Mouse (Mus musculus) frontal cortex, postnatal 10 days (tissue): Measurements from ENCODE around the gene Tomm40l.

Experiments used
- DNase-seq, 2 experiments: peaks; one replicate each; pipeline ENCODE4 v3.0.0; 2022; ENCODE audit warnings: low spot score in 2 of 2, mixed read lengths in 1 of 2

The Tomm40l gene

GRCm38 (mm10) chr1:171222238-171223155, at the start of gene Tomm40l:
Gene Tomm40l (minus strand): TSS chr1:171222514.
- peak; percentile 91 to 97 for DNase-seq

DNA sequence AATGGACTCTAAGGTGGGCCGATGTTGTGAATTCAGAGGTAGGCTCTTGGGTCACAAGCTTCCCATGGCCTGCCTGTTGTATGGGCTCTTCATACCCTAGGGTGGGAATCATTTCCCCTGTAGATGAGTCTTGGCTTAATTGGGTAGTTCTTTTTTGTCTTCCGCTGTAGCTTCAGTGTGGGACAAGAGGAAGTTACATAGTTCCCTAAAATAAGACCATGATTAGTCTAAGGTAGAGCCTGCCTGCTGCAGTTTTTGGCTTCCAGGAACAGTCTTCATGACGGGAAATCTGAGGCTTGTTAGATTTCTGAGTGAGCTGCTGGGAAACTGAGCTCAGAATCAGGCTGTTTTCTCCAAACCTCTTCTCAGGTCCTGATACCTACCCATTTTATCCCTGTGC, 49.8 kb upstream of the Tomm40l start:
- no peak for DNase-seq

GRCm38 (mm10) chr1:171271622-171272021, 49.3 kb upstream of the Tomm40l start:
- no peak for DNase-seq

- no peak for DNase-seq
These were observed 48.9 kb upstream of the Tomm40l start for GRCm38 (mm10) chr1:171271196-171271595.

GRCm38 (mm10) chr1:171270573-171270900, 48.2 kb upstream of the Tomm40l start:
- DNase-seq: no peak

GRCm38 (mm10) chr1:171269848-171270572, 47.7 kb upstream of the Tomm40l start, which contains the start of gene B4galt3:
Gene B4galt3 (plus strand): TSS chr1:171270328.
- peak; percentile 87 to 94 for DNase-seq

GRCm38 (mm10) chr1:171268341-171268740, 46.0 kb upstream of the Tomm40l start:
- DNase-seq: no peak

DNA sequence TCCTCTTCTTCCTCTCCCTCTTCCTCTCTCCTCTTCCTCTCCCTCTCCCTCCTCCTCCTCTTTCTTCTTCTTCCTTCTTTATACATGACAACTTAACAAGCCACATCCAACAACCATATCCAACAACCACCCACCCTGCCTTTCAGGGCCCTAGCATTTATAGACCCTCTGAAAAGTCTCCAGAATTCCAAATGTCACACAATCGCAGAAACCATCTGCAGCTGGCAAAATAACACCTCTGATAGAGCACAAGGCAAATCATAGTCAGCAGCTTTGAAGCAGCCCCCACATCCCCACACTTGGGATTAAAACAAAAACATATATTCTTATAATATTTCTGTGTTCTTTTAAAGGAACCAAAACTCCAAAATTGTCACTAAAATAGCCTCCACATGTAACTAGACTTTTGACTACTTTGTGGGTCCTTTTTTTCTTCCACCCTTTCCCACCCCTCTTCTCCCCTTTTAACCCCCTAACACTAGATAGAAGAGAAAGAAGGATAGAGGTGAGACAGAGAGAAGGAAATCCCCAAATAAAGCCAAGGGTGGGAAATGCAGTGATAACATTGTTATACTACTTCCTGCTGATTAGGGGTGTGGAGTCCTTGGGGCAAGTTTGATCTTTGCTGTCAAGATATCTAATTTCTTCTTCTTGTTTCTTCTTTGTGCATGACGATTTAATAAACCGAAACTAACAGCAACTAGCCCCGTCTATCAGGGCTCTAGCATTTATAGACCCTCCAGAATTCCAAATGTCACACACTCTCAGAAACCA, 43.8 kb upstream of the Tomm40l start:
- DNase-seq: no peak

GRCm38 (mm10) chr1:171263666-171264461, 41.5 kb upstream of the Tomm40l start:
- DNase-seq: no peak

GRCm38 (mm10) chr1:171263185-171263611, 40.9 kb upstream of the Tomm40l start:
- DNase-seq: peak in 1 of 2 experiments; percentile 82

- peak; percentile 75 to 84 for DNase-seq
These were observed 40.3 kb upstream of the Tomm40l start for GRCm38 (mm10) chr1:171262594-171263130.

GRCm38 (mm10) chr1:171260316-171260715, 38.0 kb upstream of the Tomm40l start:
- no peak for DNase-seq

- DNase-seq: no peak
These were observed 36.6 kb upstream of the Tomm40l start for GRCm38 (mm10) chr1:171258921-171259320.

GRCm38 (mm10) chr1:171257781-171258180, 35.5 kb upstream of the Tomm40l start:
- no peak for DNase-seq

GRCm38 (mm10) chr1:171256937-171257548, 34.7 kb upstream of the Tomm40l start:
- peak in 1 of 2 experiments; percentile 47 for DNase-seq

DNA sequence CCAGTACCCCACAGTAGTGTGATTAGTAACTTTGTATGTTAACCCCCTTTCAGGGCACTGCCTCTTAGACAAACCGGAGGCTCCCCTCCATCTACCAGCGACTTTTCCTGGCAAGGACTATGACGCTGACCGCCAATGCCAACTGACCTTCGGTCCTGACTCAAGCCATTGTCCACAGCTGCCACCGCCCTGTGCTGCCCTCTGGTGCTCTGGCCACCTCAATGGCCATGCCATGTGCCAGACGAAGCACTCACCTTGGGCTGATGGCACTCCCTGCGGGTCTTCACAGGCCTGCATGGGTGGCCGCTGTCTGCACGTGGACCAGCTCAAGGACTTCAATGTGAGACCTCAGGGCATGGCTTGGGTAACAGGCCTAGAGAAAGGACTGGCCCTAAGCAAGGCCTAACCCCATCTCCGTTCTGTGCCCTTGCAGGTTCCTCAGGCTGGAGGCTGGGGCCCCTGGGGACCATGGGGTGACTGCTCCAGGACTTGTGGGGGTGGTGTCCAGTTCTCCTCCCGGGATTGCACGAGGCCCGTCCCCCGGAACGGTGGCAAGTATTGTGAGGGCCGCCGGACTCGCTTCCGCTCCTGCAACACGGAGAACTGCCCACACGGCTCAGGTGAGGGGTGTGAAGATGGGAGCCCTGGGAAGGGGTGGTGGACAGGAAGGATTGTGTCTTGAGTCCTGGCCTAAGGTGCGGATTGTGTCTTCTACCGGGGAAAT, 33.9 kb upstream of the Tomm40l start:
- DNase-seq: no peak

DNA sequence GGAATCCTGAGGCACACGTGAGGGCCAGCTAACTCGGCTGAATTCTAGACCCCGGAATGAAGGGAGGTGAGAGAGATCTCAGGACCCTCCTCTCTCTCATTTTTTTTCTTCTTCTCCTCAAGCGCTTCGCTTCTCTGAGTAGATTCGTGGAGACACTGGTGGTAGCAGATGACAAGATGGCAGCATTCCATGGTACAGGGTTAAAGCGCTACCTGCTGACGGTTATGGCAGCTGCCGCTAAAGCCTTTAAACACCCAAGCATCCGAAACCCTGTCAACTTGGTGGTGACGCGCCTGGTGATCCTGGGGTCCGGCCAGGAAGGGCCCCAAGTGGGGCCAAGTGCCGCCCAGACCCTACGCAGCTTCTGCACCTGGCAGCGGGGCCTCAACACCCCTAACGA, 30.1 kb upstream of the Tomm40l start:
- no peak for DNase-seq

GRCm38 (mm10) chr1:171251594-171252324, 29.4 kb upstream of the Tomm40l start:
- DNase-seq: no peak
